Mouse (Mus musculus): ENCODE results near the gene Gm21970. TPM values are rescaled to one million over a fixed set of nuclear protein-coding genes. Genes with fewer than 3 reads are reported as not detected.
A peak's percentile ranks its signal among the peaks of the same experiment; 100 is the strongest.

Gene Gm21970
- polyA plus RNA-seq, 1 experiment from 2014 or later = not detected

DNA sequence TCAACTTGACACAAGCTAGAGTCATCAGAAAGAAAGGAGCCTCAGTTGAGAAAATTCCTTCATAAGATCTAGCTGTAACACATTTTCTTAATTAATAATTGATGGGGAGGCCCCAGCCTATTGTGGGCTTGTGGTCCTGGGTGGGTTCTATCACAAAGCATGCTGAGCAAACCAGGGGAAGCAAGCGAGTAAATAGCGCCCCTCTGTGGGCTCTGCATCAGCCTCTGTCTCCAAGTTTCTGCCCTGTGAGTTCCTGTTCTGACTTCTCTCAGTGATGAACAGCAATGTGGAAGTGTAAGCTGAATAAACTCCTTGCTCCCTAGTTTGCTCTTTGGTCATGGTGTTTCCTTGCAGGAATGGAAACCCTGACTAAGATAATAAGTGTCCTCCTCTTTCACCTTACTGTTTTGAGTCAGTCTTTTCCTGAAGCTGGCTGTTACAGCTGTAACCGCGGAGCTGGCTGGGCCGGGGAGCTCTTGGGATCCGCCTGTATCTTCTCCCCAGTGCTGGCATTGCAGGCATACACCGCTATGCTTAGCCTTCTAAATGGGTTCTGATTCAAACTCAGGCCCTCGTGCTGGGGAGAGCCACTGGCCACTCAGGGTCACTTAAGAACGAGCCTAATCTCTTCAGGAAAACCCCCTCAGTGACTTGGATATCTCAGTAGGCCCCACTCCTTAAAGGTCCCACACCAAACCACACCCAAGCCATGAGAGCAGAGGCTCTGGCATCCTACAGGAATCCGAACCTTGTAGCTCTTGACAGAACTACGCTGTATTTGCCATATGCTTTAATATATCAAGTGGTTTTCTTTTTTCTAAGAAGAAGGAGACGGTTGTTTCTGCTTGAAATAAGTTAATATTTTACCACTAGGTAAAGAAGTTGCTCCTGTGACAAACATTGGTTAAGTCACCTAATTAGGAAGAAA lies 58.9 kb downstream of the Gm21970 start:
- H3K36me3 ChIP-seq (ENCODE audit: control insufficient read depth, insufficient read depth, low read length) = no peaks in the 10 kb centered on the region

DNA sequence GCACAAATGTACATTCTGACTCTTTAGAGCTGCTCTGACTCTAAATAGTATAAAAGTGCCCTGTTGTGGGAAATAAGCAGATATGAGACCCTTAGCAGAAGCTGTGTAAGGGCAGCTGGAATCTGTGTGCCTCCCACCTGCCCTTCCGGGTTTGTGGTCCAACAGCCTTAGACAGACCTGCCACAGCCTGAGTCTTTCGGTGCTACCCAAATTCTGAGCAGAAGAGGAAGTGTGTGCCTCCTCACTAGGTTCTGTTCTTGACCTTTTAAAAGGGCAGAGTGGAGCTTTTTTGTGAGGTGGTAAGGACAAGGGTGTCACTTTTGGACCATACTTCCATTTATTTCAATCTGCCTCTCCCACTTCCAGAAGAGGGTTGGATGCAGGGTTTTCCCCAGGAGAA lies 60.4 kb downstream of the Gm21970 start:
- Histone ChIP-seq H3K36me3 (ENCODE audit: control insufficient read depth, insufficient read depth, low read length) (no peaks in the 10 kb centered on the region), H3K4me1 (ENCODE audit: control insufficient read depth, insufficient read depth, low read length) (0 out of 2 replicates have a peak, but pooled peaks cover 2% of the 10 kb centered on the region), H3K9me3 (ENCODE audit: control insufficient read depth, low read length) (no peaks in the 10 kb centered on the region), H3K9ac (ENCODE audit: low read depth, low read length) (no peak overlapping the region), H3K4me3 (ENCODE audit: low read length) (no peak overlapping the region), H3K27me3 (replicated peaks; ENCODE audit: control insufficient read depth, insufficient read depth, low read length) (no peaks in the 10 kb centered on the region), H3K27ac (ENCODE audit: low read length) (no peak overlapping the region; the same call in 1 of the 2 replicates), H3K4me2 (ENCODE audit: low read depth, low read length) (no peak overlapping the region)
- ATAC-seq = no peak
- WGBS = 70% methylated on average over 2 of the region's 2 CpGs

More for the DNA sequence above, 58.9 kb downstream of the Gm21970 start:
- no peak overlapping the region for H3K27ac ChIP-seq (ENCODE audit: low read length)
- H3K9me3 ChIP-seq (ENCODE audit: control insufficient read depth, low read length) = no peaks in the 10 kb centered on the region
- no peak overlapping the region for H3K9ac ChIP-seq (ENCODE audit: low read depth, low read length)
- no peak overlapping the region for H3K4me3 ChIP-seq (ENCODE audit: low read length)
- 0 out of 2 replicates have a peak, but pooled peaks cover 4% of the 10 kb centered on the region for H3K4me1 ChIP-seq (ENCODE audit: control insufficient read depth, insufficient read depth, low read length)
- no peak overlapping the region for H3K4me2 ChIP-seq (ENCODE audit: low read depth, low read length)
- no peak for ATAC-seq
- WGBS = 78% methylated on average over 12 of the region's 12 CpGs
- H3K27me3 ChIP-seq (replicated peaks; ENCODE audit: control insufficient read depth, insufficient read depth, low read length) = no peaks in the 10 kb centered on the region

DNA sequence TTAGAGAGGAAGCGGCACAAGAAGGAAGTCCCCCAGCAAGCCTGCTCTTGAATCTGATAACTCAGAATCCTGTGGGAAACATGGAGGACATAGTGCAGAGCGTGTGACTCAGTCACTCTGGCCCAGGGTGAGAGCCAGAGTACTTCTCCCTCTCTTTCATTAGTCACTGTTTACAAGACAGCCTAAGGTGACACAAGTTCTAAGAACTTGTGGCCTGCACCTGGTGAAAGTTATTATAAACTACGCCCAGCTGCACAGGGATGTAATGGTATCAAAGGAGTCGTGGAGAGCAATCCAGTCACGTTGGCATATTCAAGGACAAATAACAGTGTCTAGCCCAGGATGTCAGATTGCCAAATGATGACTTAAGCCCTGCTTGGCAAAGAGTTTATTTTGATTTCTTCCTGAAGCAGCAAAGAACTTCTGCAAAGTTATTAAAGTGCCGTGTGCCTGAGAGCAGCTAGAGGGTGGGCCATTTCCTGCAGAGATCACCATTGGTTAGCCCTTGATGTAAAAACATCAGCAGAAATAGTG lies 60.9 kb downstream of the Gm21970 start:
- Histone ChIP-seq H3K4me3 (ENCODE audit: low read length) (no peak overlapping the region), H3K4me2 (ENCODE audit: low read depth, low read length) (no peak overlapping the region), H3K4me1 (ENCODE audit: control insufficient read depth, insufficient read depth, low read length) (no peaks in the 10 kb centered on the region), H3K36me3 (ENCODE audit: control insufficient read depth, insufficient read depth, low read length) (no peaks in the 10 kb centered on the region), H3K27me3 (replicated peaks; ENCODE audit: control insufficient read depth, insufficient read depth, low read length) (no peaks in the 10 kb centered on the region), H3K27ac (ENCODE audit: low read length) (no peak overlapping the region; the same call in 1 of the 2 replicates), H3K9me3 (ENCODE audit: control insufficient read depth, low read length) (no peaks in the 10 kb centered on the region), H3K9ac (ENCODE audit: low read depth, low read length) (no peak overlapping the region)
- 41% methylated on average over 6 of the region's 6 CpGs for WGBS
- ATAC-seq = 0 out of 2 replicates have a peak, but pooled peaks have one; percentile 33

DNA sequence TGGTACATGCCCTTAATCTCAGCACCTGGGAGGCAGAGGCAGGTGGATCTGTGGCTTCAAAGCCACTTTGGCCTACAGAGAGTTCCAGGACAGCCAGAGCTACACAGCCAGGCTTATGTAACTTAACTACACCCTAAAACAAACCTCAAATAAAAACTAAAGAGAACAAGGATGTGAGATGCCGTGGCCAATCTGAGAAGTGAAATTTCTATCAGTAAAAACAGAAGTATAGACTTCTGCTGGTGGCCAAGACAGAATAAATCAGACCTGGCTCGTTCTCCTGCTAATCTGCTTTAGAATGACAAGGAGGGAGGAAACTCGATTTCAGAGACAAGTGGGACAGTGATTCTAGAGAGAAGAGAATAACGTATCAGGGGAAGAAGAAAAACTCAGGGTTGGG lies 64.3 kb downstream of the Gm21970 start:
- Histone ChIP-seq H3K27me3 (replicated peaks; ENCODE audit: control insufficient read depth, insufficient read depth, low read length) (no peaks in the 10 kb centered on the region), H3K36me3 (ENCODE audit: control insufficient read depth, insufficient read depth, low read length) (no peaks in the 10 kb centered on the region), H3K9me3 (ENCODE audit: control insufficient read depth, low read length) (no peaks in the 10 kb centered on the region), H3K4me2 (ENCODE audit: low read depth, low read length) (no peak overlapping the region), H3K27ac (ENCODE audit: low read length) (no peak overlapping the region), H3K9ac (ENCODE audit: low read depth, low read length) (no peak overlapping the region), H3K4me1 (ENCODE audit: control insufficient read depth, insufficient read depth, low read length) (no peaks in the 10 kb centered on the region), H3K4me3 (ENCODE audit: low read length) (no peak overlapping the region)
- ATAC-seq = no peak
- WGBS = 69% methylated on average over 4 of the region's 4 CpGs

DNA sequence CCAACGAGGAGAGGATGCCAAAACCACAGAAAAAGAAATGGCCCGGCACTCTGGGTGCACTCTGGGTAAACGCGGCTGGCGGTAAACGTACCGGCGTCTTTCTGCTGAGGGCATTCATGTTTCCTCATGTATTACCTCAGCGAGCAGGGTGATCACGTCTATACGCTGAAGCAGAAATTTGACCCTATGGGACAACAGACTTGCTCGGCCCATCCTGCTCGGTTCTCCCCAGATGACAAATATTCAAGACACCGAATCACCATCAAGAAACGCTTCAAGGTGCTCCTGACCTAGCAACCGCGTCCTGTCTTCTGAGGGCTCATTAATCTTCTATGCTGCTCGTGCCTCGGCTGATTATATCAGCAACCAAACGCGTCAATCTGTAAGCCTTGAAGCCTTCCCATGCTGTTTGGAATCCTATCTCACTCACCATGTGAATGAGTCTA lies 66.8 kb downstream of the Gm21970 start:
- no peaks in the 10 kb centered on the region for H3K36me3 ChIP-seq (ENCODE audit: control insufficient read depth, insufficient read depth, low read length)
- no peak overlapping the region for H3K4me2 ChIP-seq (ENCODE audit: low read depth, low read length)
- H3K27ac ChIP-seq (ENCODE audit: low read length) = no peak overlapping the region
- H3K4me3 ChIP-seq (ENCODE audit: low read length) = no peak overlapping the region
- H3K9me3 ChIP-seq (ENCODE audit: control insufficient read depth, low read length) = no peaks in the 10 kb centered on the region
- no peak for ATAC-seq
- WGBS = 76% methylated on average over 21 of the region's 21 CpGs
- no peak overlapping the region for H3K9ac ChIP-seq (ENCODE audit: low read depth, low read length)
- no peaks in the 10 kb centered on the region for H3K27me3 ChIP-seq (replicated peaks; ENCODE audit: control insufficient read depth, insufficient read depth, low read length)
- no peaks in the 10 kb centered on the region for H3K4me1 ChIP-seq (ENCODE audit: control insufficient read depth, insufficient read depth, low read length)

DNA sequence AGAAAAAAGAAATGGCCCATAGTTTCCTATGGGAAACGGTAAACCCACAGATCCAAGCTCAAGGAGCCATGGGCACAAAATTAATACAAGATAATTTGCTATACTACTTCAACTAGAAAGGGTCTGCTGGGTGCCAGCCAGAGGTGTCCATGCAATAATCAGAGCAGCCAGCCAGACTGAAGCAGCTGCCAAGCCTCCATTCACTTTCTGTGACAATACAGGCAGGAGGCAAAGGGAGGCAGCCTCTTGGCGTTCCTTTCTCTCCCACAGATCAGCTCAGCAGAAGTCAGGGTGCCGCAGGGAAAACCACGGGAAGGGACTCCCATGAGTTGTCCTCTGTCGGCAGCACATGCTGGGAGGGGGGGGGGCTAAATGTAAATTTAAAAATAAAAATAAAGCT lies 67.5 kb downstream of the Gm21970 start:
- H3K9me3 ChIP-seq (ENCODE audit: control insufficient read depth, low read length) = no peaks in the 10 kb centered on the region
- no peak overlapping the region for H3K4me3 ChIP-seq (ENCODE audit: low read length)
- 63% methylated on average over 5 of the region's 5 CpGs for WGBS
- H3K4me2 ChIP-seq (ENCODE audit: low read depth, low read length) = no peak overlapping the region
- H3K9ac ChIP-seq (ENCODE audit: low read depth, low read length) = no peak overlapping the region
- no peaks in the 10 kb centered on the region for H3K27me3 ChIP-seq (replicated peaks; ENCODE audit: control insufficient read depth, insufficient read depth, low read length)
- H3K36me3 ChIP-seq (ENCODE audit: control insufficient read depth, insufficient read depth, low read length) = no peaks in the 10 kb centered on the region
- no peak for ATAC-seq
- no peak overlapping the region for H3K27ac ChIP-seq (ENCODE audit: low read length)
- H3K4me1 ChIP-seq (ENCODE audit: control insufficient read depth, insufficient read depth, low read length) = no peaks in the 10 kb centered on the region

DNA sequence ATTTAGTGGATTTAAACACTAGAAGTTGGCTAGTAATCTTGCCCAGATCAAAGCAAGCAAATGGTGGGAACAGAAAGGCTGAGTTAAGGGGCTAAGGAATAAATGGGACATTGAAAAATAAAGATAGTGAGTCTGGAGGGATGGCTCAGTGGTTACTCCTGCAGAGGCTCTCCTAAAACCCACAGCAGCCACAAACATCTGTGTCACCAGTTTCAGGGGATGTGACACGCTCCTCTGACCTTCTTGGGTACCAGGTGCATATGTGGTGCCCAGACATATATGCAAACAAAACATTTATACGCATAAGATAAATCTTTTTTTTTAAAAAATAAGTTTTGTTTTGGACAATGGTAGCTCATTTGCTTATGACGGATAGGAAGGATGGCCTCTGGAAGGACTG lies 67.9 kb downstream of the Gm21970 start:
- Histone ChIP-seq H3K9me3 (ENCODE audit: control insufficient read depth, low read length) (no peaks in the 10 kb centered on the region), H3K4me1 (ENCODE audit: control insufficient read depth, insufficient read depth, low read length) (no peaks in the 10 kb centered on the region), H3K27me3 (replicated peaks; ENCODE audit: control insufficient read depth, insufficient read depth, low read length) (no peaks in the 10 kb centered on the region), H3K9ac (ENCODE audit: low read depth, low read length) (no peak overlapping the region), H3K4me3 (ENCODE audit: low read length) (no peak overlapping the region), H3K27ac (ENCODE audit: low read length) (no peak overlapping the region), H3K36me3 (ENCODE audit: control insufficient read depth, insufficient read depth, low read length) (no peaks in the 10 kb centered on the region), H3K4me2 (ENCODE audit: low read depth, low read length) (no peak overlapping the region)
- 87% methylated on average over 3 of the region's 3 CpGs for WGBS
- no peak for ATAC-seq

DNA sequence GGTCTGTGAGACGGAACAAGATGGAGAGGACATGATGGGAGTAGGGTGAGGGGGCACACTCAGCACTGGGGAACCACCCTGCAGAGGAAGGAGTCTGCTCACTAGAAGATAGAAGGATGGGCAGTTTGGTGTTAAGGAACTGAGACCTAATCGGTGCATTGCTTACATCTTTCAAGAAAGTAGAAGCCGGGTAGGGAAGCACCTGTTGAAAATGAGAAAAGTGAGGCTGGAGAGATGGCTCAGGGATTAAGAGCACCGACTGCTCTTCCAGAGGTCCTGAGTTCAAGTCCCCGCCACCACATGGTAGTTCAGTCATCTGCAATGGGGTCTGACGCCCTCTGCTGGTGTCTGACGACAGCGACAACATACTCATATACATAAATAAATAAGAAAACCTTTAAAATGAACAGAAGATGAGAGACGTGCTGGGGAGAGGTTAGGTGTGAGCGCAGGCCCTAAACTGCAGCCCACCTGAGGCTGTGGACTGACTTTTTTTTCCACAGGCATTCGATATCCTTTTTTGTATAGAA lies 68.4 kb downstream of the Gm21970 start:
- WGBS = 72% methylated on average over 11 of the region's 11 CpGs
- H3K4me2 ChIP-seq (ENCODE audit: low read depth, low read length) = no peak overlapping the region
- no peaks in the 10 kb centered on the region for H3K4me1 ChIP-seq (ENCODE audit: control insufficient read depth, insufficient read depth, low read length)
- H3K9me3 ChIP-seq (ENCODE audit: control insufficient read depth, low read length) = no peaks in the 10 kb centered on the region
- no peak overlapping the region for H3K4me3 ChIP-seq (ENCODE audit: low read length)
- no peak overlapping the region for H3K9ac ChIP-seq (ENCODE audit: low read depth, low read length)
- no peak overlapping the region for H3K27ac ChIP-seq (ENCODE audit: low read length)
- no peaks in the 10 kb centered on the region for H3K27me3 ChIP-seq (replicated peaks; ENCODE audit: control insufficient read depth, insufficient read depth, low read length)
- no peak for ATAC-seq
- no peaks in the 10 kb centered on the region for H3K36me3 ChIP-seq (ENCODE audit: control insufficient read depth, insufficient read depth, low read length)

DNA sequence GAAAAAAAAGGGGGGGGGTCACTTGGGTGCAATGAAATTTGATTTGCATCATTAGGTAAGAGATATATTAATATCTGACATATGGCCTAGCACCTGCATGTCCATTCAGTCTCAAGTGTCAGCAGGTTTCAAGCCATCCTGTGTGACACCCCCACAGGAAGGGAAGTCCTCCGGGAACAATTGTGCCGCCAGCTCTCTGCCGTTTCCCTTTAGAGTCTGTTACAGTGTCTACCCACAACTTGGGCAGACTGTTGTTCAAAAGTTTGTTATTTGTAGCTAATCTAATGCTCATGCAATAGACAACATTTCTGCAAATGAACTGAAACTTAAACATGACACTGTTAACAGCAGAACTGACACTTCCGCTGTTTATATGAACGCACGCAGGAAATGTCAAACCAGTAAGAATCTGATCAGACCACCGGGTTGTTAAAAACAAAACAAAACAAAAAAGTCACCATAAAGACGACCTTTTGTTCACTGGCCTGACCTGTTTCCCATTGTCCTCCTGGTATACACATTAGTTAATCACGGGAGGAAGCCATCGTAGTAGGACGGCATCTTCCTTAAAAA lies 69.6 kb downstream of the Gm21970 start:
- 52% methylated on average over 11 of the region's 11 CpGs for WGBS

More for the DNA sequence above, 69.6 kb downstream of the Gm21970 start:
- no peak for ATAC-seq
- no peaks in the 10 kb centered on the region for H3K27me3 ChIP-seq (replicated peaks; ENCODE audit: control insufficient read depth, insufficient read depth, low read length)
- no peaks in the 10 kb centered on the region for H3K9me3 ChIP-seq (ENCODE audit: control insufficient read depth, low read length)
- H3K9ac ChIP-seq (ENCODE audit: low read depth, low read length) = no peak overlapping the region
- H3K4me3 ChIP-seq (ENCODE audit: low read length) = no peak overlapping the region
- H3K36me3 ChIP-seq (ENCODE audit: control insufficient read depth, insufficient read depth, low read length) = no peaks in the 10 kb centered on the region
- H3K27ac ChIP-seq (ENCODE audit: low read length) = 0 out of 2 replicates have a peak overlapping the region, but pooled peaks have one; percentile 3
- 0 out of 2 replicates have a peak, but pooled peaks cover 4% of the 10 kb centered on the region for H3K4me1 ChIP-seq (ENCODE audit: control insufficient read depth, insufficient read depth, low read length)
- H3K4me2 ChIP-seq (ENCODE audit: low read depth, low read length) = no peak overlapping the region
